Mouse (Mus musculus) C2C12 (cell line): Measurements from ENCODE around the gene Zfp30. TPM values are rescaled to one million over a fixed set of nuclear protein-coding genes. Genes with fewer than 3 reads are reported as not detected.
A peak's percentile ranks its signal among the peaks of the same experiment; 100 is the strongest.

ENCODE experiments used
- H3K27me3 ChIP-seq: one replicate; pipeline ENCODE4 v1.6.1; 2011; ENCODE audit not compliant: control insufficient read depth, insufficient read depth, insufficient read length
- H3K36me3 ChIP-seq: one replicate; pipeline ENCODE4 v1.6.1; 2011; ENCODE audit not compliant: control insufficient read depth, insufficient read depth
- H3K4me3 ChIP-seq: one replicate; pipeline ENCODE4 v1.5.1; 2011; ENCODE audit warnings: mild to moderate bottlenecking, control low read depth; ENCODE audit not compliant: poor library complexity, insufficient read depth, severe bottlenecking
- H3K79me2 ChIP-seq: one replicate; pipeline ENCODE4 v1.6.1; 2011; ENCODE audit not compliant: control insufficient read depth, insufficient read depth
- H3K79me3 ChIP-seq: one replicate; pipeline ENCODE4 v1.6.1; 2011; ENCODE audit warnings: low read depth, control low read depth
- H3ac ChIP-seq: one replicate; pipeline ENCODE3; 2011; ENCODE audit warnings: low read depth; ENCODE audit not compliant: control insufficient read depth, insufficient read length
- CEBPB ChIP-seq: IDR thresholded peaks from one replicate; pipeline ENCODE4 v1.6.1; 2011; ENCODE audit warnings: low read depth, mild to moderate bottlenecking, control low read depth, moderate library complexity
- CTCF ChIP-seq: IDR thresholded peaks from one replicate; pipeline ENCODE4 v1.5.1; 2011; ENCODE audit not compliant: control insufficient read depth, insufficient read depth, insufficient read length
- FOSL1 ChIP-seq: IDR thresholded peaks from one replicate; pipeline ENCODE4 v1.8.0; 2011; ENCODE audit warnings: mild to moderate bottlenecking, low read length; ENCODE audit not compliant: poor library complexity, insufficient read depth, severe bottlenecking
- MAX ChIP-seq: IDR thresholded peaks from one replicate; pipeline ENCODE4 v1.6.1; 2011; ENCODE audit warnings: mild to moderate bottlenecking, control low read depth
- MYOD1 ChIP-seq: IDR thresholded peaks from one replicate; pipeline ENCODE4 v1.6.1; 2011; ENCODE audit warnings: low read depth; ENCODE audit not compliant: control insufficient read depth, insufficient read length
- MYOG ChIP-seq: IDR thresholded peaks from one replicate; pipeline ENCODE4 v1.6.1; 2011; ENCODE audit not compliant: control insufficient read depth, insufficient read length; ENCODE audit errors: extremely low read depth
- USF1 ChIP-seq: IDR thresholded peaks from one replicate; pipeline ENCODE4 v1.6.1; 2011; ENCODE audit warnings: low read depth, mild to moderate bottlenecking, control low read depth, moderate library complexity
- polyA plus RNA-seq: library from polyadenylated mRNA; unstranded; fragments of >200 nt; fragmentation: generic; extraction: Trizol; gene quantifications from one replicate; pipeline ENCODE4 v1.2.1, GENCODE M21; 2012; ENCODE audit warnings: missing spikeins

Gene Zfp30
- polyA plus RNA-seq, 1 experiment = 1.4 TPM

GRCm38 (mm10) chr7:29815061-29815784, 31.4 kb downstream of the Zfp30 start:
- Histone ChIP-seq H3K4me3 (peak overlapping the region; percentile 56), H3K79me3 (peaks cover 14% of the 10 kb centered on the region), H3ac (peak overlapping the region; percentile 34), H3K79me2 (peaks cover 36% of the 10 kb centered on the region), H3K27me3 (no peaks in the 10 kb centered on the region), H3K36me3 (no peaks in the 10 kb centered on the region)
- TF ChIP-seq USF1 (no peak), MYOG (no peak), CEBPB (no peak), MYOD1 (no peak), FOSL1 (no peak), MAX (no peak), CTCF (no peak)

- H3K79me3 ChIP-seq = peaks cover 15% of the 10 kb centered on the region
- H3K27me3 ChIP-seq = no peaks in the 10 kb centered on the region
- peak within 1 kb of the TSS; percentile 68 for H3ac ChIP-seq
- peaks cover 40% of the 10 kb centered on the region for H3K79me2 ChIP-seq
- peak; percentile 13 for TF ChIP-seq MAX
- no peak for TF ChIP-seq CTCF
- peak within 1 kb of the TSS; percentile 56 for H3K4me3 ChIP-seq
- peaks cover 1% of the 10 kb centered on the region for H3K36me3 ChIP-seq
Measured at GRCm38 (mm10) chr7:29815910-29816429, 32.2 kb downstream of the Zfp30 start, which contains the start of gene Zfp790. Gene Zfp790 (plus strand): TSS chr7:29816114.

DNA sequence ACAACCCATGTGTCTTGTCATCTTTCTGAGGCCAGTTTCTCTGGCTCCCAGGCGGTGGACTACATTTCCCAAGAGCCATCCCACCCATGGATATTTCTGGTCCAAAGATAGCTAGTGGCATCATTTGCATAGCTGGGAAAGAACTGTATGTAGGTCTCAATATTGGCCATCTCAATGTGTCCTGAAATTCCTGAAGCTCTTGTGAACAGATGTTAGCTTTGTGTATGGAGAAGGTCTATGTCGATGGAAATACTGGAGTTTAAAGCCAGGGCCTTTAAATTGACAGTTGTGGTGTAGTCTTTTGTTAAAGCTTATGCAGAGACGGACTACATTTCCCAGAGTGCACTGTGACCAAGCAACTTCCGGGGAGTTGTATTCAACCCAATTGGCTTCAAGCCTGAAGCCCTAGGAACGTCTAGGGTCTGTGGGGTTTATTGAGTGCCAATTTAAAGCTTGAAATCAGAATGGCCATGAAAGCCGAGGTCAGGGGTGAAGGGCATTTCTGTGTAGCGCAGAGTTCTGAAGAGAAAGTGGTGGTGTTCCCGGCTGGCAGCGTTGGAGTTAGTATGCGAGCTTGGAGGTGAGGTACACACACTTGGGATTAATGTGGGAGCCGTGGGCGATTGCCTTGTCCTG, 34.9 kb downstream of the Zfp30 start:
- TF ChIP-seq FOSL1 = no peak
- TF ChIP-seq CTCF = no peak
- TF ChIP-seq MAX = no peak
- Histone ChIP-seq H3ac (peak overlapping the region; percentile 57), H3K36me3 (peaks cover 6% of the 10 kb centered on the region), H3K4me3 (peak overlapping the region; percentile 32), H3K79me3 (peaks cover 15% of the 10 kb centered on the region), H3K79me2 (peaks cover 40% of the 10 kb centered on the region), H3K27me3 (no peaks in the 10 kb centered on the region)

DNA sequence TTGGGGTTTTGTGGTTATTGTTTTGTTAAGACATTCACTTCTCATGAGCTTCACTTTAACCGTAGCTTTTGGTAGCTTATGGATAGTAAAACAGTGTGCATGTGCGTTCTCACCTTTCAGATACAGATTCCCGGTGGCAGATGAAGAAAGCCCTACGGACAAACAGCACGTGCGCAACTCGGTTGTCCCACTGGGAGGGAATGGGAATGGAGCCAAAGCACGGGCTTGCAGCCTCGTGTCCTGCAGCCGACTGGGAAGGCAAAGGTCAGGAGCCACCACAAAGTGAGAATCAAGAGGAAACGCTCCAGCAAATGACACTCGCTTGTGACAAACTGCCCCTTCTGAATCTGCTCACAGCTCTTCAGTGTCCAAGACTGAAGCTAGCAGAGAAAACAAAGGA, 44.2 kb downstream of the Zfp30 start:
- Histone ChIP-seq H3ac (no peak overlapping the region), H3K27me3 (no peaks in the 10 kb centered on the region), H3K36me3 (peaks cover 42% of the 10 kb centered on the region), H3K79me3 (no peaks in the 10 kb centered on the region), H3K79me2 (no peaks in the 10 kb centered on the region), H3K4me3 (no peak overlapping the region)
- TF ChIP-seq MAX (no peak), CEBPB (no peak), MYOG (no peak), FOSL1 (no peak), USF1 (no peak), MYOD1 (no peak), CTCF (no peak)

- no peak for TF ChIP-seq MAX
- TF ChIP-seq USF1 = no peak
- no peak for TF ChIP-seq MYOG
- no peak for TF ChIP-seq CTCF
- TF ChIP-seq MYOD1 = no peak
- TF ChIP-seq FOSL1 = no peak
- TF ChIP-seq CEBPB = no peak
- Histone ChIP-seq H3K79me2 (no peaks in the 10 kb centered on the region), H3K4me3 (no peak overlapping the region), H3K27me3 (no peaks in the 10 kb centered on the region), H3K36me3 (peaks cover 42% of the 10 kb centered on the region), H3ac (no peak overlapping the region), H3K79me3 (no peaks in the 10 kb centered on the region)
Measured at GRCm38 (mm10) chr7:29829804-29830203, 46.0 kb downstream of the Zfp30 start.

- Histone ChIP-seq H3ac (no peak overlapping the region), H3K36me3 (no peaks in the 10 kb centered on the region), H3K79me3 (no peaks in the 10 kb centered on the region), H3K27me3 (no peaks in the 10 kb centered on the region), H3K4me3 (no peak overlapping the region), H3K79me2 (no peaks in the 10 kb centered on the region)
- TF ChIP-seq USF1 (no peak), CEBPB (no peak), MYOD1 (peak; percentile 71), FOSL1 (no peak), CTCF (no peak), MYOG (no peak)
Measured at GRCm38 (mm10) chr7:29836816-29837215, 53.0 kb downstream of the Zfp30 start.
